Mouse (Mus musculus): ENCODE data around the gene L3hypdh.
A peak's percentile ranks its signal among the peaks of the same experiment; 100 is the strongest.
"Not testable (repeated sequence)": the region's sequence is repeated elsewhere in the genome, so short reads cannot be mapped to it uniquely, and the experiment has no call there.

The L3hypdh gene

DNA sequence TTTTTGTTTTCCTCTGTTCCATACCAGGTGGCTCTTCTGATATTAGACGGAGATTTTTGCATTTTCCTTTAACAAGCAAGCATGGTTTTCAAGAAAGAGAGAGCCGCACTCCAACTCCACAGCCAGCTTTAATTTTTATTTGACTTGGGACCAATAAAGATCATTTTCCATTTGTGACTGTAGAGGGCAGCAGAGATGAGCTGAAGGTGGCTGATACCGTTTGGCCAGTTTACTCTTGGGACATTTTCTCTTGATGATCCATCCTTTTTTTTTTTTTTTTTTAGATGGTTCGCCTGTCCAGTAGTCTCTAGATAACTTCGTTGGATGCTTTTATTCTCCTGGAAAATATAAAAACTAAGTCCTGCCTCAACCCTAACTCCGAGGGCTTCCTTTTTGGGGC is 31.9 kb downstream of the L3hypdh start:
- peak in 1 of 2 experiments; percentile 14 for DNase-seq

DNA sequence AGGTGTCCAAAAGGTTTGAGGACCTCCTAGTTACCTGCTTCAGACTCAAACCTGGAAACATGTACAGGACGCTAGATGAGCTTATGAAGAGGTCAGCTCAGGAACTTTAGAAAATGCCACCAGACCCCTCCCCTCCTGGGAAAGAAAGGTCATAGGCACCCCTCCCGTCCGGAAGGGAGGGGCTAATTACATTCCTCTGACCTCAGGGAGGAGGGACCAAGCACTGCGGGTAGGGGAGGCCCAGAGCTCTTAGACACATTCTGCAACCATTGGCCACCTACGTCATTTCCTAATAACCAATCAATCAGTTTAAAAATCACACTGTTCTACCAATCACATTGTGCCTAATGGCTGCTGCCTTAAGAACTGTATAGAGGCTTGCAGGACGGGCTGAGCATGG is 32.7 kb downstream of the L3hypdh start:
- no peak for DNase-seq

GRCm38 (mm10) chr12:72050821-72051220 is 34.4 kb downstream of the L3hypdh start:
- DNase-seq = no peak

DNA sequence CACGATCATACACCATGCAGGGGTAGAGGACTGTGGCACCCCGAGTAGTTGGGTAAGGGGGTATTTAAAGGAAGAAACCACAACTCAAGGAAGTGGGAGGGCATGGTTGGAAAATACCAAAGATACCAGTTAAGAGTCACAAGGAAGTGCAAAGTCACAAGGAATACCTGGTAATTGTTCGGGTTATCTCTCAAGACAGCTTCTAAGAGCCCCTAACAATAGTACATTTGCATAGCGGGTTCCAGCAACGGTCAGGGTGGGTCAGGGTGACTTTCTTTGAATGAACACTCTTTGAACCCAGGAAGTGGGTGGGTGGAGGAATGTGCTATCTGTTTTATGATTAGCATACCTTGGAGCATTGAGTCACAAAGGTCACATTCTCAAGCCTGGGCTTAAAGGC is 35.1 kb downstream of the L3hypdh start:
- DNase-seq = not testable (repeated sequence)

- no peak for DNase-seq
These were observed 37.7 kb downstream of the L3hypdh start for GRCm38 (mm10) chr12:72047513-72047912.

DNA sequence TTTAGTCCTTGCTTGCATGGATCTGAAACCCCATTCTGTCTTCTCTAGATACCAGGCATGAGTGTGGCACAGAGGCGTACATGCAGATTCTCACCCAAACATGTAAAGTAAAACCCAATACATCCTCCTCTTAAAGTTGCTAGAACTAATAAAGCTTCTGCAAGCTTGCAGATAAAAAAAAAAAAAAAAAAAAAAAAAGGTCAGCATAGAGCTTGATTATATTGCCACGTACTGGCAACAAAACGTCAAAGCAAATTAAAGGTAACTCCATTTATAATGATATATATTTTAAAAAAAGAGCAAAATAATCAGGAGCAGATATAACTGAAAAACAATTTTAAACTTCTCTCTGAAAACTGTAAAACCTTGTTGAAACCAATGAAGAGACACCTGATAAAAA is 44.0 kb downstream of the L3hypdh start:
- no peak for DNase-seq

DNA sequence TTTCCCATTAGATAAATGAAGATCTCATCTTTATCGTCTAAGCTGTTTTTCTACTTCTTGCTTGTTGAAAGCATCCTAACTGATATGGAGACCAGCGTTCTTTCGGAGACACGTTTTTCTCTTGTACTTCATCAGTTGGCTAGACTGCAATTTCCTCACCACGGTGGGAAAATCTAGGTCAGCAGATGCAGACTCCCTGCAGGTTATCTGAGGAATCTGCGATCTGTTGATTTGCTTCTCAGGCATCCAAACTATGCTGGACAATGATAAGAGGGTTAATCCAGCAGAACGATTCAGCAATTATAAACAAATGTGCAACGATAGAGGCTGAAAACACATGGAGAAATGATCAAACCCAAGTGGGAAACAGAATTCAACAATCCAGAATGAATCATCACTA is 45.7 kb downstream of the L3hypdh start:
- DNase-seq = no peak

GRCm38 (mm10) chr12:72038866-72039265 is 46.4 kb downstream of the L3hypdh start:
- DNase-seq = no peak

DNA sequence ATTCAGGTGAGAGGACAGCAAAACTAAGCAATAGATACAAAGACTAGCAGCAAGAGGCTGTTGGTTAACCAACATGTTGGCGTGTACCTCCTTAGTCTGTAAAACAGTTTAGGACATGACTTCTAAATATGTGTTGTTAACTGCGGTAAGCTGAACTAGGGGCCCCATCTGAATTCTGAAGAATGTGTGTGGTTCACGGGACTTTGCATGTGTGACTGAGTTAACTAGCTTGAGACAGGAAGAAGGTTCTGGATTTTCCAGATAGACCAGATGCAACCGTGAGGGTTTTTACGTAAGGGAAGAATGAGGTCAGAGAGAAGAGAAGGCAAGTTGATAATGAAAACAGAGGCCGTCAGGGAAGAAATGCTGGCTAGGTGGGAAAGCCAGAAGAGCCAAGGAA is 48.2 kb downstream of the L3hypdh start:
- no peak for DNase-seq

DNA sequence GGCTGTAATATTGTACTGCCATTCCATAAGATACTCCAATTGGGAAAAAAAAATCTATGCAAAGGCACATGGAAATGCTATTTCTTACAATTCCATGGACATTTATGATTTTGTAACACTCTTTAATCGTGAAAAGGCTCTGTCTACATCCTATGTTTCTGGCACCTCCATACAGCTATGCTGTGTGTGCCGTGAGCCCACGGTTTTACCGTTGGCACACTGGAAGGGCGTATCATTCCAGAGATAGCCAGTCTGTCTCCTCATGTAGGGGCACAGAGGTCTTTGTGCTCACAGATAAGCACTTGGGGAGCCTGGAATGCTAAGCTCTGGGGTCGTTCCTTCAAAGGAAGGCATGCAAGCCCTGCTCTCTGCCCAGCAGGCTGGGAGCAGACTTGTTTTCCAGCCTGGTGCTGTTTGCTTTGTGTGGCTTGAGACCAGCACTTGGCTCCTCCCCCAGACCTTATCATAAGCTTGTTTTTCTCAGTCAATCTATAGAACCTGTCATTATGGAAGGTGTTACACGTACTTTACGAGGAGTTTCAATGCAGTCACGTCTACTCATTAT is 49.1 kb downstream of the L3hypdh start:
- no peak for DNase-seq

GRCm38 (mm10) chr12:72031794-72032193 is 53.4 kb downstream of the L3hypdh start:
- DNase-seq = no peak

DNA sequence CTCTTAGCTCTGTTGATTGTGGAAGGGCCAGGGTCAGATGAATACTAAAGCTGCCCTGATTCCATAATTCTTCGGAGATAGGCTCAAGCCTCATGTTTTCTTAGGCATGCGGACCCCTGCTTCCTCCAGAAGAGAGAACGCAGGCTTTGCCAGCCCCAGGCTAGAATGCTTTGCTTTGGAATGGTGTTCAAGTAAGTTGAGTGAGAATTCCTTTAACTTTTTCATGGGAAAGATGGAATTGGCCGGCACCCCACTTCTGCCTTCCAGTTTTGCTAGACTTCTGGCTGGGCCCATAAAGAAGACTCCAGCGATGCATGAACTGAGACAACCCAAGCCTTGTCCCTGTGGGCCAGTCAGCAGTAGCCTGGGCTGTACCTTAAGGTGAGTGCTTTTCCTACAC is 54.1 kb downstream of the L3hypdh start:
- no peak for DNase-seq

DNA sequence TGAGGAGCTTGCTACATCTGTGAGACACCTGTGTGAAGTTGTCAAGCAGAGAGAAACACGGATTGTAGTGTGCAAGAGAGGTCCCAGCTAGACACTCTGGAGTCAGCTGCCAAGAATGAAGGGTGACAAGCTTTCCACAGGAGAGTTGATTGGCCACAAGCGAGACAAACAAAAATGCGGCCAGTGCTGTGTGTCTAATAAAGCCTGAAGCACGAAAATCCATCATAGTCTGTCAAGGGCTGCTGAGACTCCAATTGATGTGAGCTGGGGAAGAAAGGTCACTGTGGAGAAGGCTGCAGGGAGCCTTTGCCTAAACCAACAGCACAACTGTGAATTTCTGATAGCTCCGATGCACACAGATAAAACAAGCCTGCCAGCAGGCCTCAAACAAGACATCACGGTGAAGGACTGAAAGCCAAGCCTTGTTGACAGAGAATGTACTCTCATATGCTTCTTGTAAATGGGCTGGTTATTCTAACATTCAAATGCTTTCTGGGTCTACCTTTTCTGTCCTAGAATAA is 59.9 kb downstream of the L3hypdh start:
- DNase-seq = no peak

DNA sequence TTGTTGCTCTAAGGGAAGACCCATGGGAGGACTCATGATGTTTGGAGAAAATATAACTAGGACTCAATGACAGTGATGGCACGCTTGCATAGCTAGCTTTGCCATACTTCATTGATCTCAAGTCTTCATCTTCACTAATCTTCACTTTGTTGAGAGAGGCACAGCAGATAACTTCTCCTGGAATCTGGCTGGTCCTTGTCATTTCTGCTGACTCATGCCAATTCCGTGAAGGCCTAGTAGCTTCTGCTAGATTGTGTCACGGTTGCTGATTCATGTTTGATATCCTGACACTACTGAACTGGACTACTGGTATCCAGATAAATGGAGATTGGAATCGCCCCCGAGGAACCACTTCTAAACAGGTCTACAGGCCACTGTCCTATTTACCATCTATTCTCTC is 61.7 kb downstream of the L3hypdh start:
- no peak for DNase-seq

Measured in cerebellum, postnatal 36 days (tissue).